Mouse (Mus musculus) lung, adult 2 months (tissue): Measurements from ENCODE around the gene E2f6.

Experiments used
- CTCF ChIP-seq: fragments of 200-500 bp; IDR thresholded peaks from 2 replicates; pipeline ENCODE4 v1.5.1; 2011; ENCODE audit warnings: mild to moderate bottlenecking, low read length, control low read depth; ENCODE audit not compliant: insufficient read depth
- POLR2A ChIP-seq: fragments of 200-500 bp; IDR thresholded peaks from 2 replicates; pipeline ENCODE4 v1.6.1; 2011; ENCODE audit warnings: low read depth, mild to moderate bottlenecking, control low read depth, low read length, borderline replicate concordance; ENCODE audit errors: extremely low read depth

- TF ChIP-seq CTCF (no peak), POLR2A (no peak)
These were observed 34.1 kb downstream of the E2f6 start for GRCm38 (mm10) chr12:16844623-16845592.
